Mouse (Mus musculus): ENCODE measurements at regions not wholly inside any gene's neighbourhood (a gene's known extent, or its start where the extent isn't known, plus 50 kb on each side); places are given as distances from the start of the nearest gene placed in this dataset.

- Histone ChIP-seq H3K27me3 (ENCODE audit: control insufficient read depth, insufficient read depth, insufficient read length) (peaks cover 7% of the 10 kb centered on the region), H3K79me2 (ENCODE audit: control insufficient read depth, insufficient read depth) (no peaks in the 10 kb centered on the region), H3ac (ENCODE audit: control insufficient read depth, insufficient read length) (no peak overlapping the region), H3K4me3 (no peak overlapping the region), H3K36me3 (ENCODE audit: control insufficient read depth, insufficient read depth) (no peaks in the 10 kb centered on the region), H3K4me2 (ENCODE audit: low read depth) (no peak overlapping the region)
- TF ChIP-seq USF1 (IDR thresholded peaks at IDR 0.05; ENCODE audit: low read depth) (no peak), REST (IDR thresholded peaks at IDR 0.05; ENCODE audit: insufficient read depth, insufficient read length) (no peak), MYOD1 (IDR thresholded peaks at IDR 0.05; ENCODE audit: control insufficient read depth in 1 of 3, insufficient read length in 2 of 3, low read depth in 2 of 3) (no peak), TCF3 (IDR thresholded peaks at IDR 0.05; ENCODE audit: insufficient read length, low read depth) (no peak), SRF (IDR thresholded peaks at IDR 0.05; ENCODE audit: control insufficient read depth, insufficient read length, low read depth) (no peak)
These were observed 134.9 kb downstream of the Gm4791 start for GRCm38 (mm10) chr9:47133454-47133853.

GRCm38 (mm10) chr9:47133873-47134272 lies 135.3 kb downstream of the Gm4791 start:
- no peak overlapping the region for H3K4me2 ChIP-seq (ENCODE audit: low read depth)
- H3K27me3 ChIP-seq (ENCODE audit: control insufficient read depth, insufficient read depth, insufficient read length), result peaks cover 7% of the 10 kb centered on the region
- TF ChIP-seq SRF (IDR thresholded peaks at IDR 0.05; ENCODE audit: control insufficient read depth, insufficient read length, low read depth), result no peak
- no peak for TF ChIP-seq TCF12 (IDR thresholded peaks at IDR 0.05; ENCODE audit: insufficient read depth, poor library complexity, severe bottlenecking)
- no peak for TF ChIP-seq CEBPB (IDR thresholded peaks at IDR 0.05; ENCODE audit: insufficient read depth, poor library complexity, severe bottlenecking)
- no peak for TF ChIP-seq E2F4 (IDR thresholded peaks at IDR 0.05; ENCODE audit: insufficient read depth)
- no peak for TF ChIP-seq TCF3 (IDR thresholded peaks at IDR 0.05; ENCODE audit: insufficient read length, low read depth)
- TF ChIP-seq MYOD1 (IDR thresholded peaks at IDR 0.05; ENCODE audit: control insufficient read depth in 1 of 3, insufficient read length in 2 of 3, low read depth in 2 of 3), result no peak
- TF ChIP-seq USF1 (IDR thresholded peaks at IDR 0.05; ENCODE audit: low read depth), result no peak
- no peak for TF ChIP-seq POLR2AphosphoS2 (IDR thresholded peaks at IDR 0.05; ENCODE audit: insufficient read length, low read depth)
- H3K4me3 ChIP-seq, result no peak overlapping the region
- no peak overlapping the region for H3ac ChIP-seq (ENCODE audit: control insufficient read depth, insufficient read length)
- H3K79me2 ChIP-seq (ENCODE audit: control insufficient read depth, insufficient read depth), result no peaks in the 10 kb centered on the region
- H3K36me3 ChIP-seq (ENCODE audit: control insufficient read depth, insufficient read depth), result no peaks in the 10 kb centered on the region

GRCm38 (mm10) chr9:47134479-47134878 lies 135.9 kb downstream of the Gm4791 start:
- H3K36me3 ChIP-seq (ENCODE audit: control insufficient read depth, insufficient read depth), result no peaks in the 10 kb centered on the region
- peaks cover 7% of the 10 kb centered on the region for H3K27me3 ChIP-seq (ENCODE audit: control insufficient read depth, insufficient read depth, insufficient read length)
- H3ac ChIP-seq (ENCODE audit: control insufficient read depth, insufficient read length), result no peak overlapping the region
- no peak overlapping the region for H3K4me2 ChIP-seq (ENCODE audit: low read depth)
- TF ChIP-seq TCF3 (IDR thresholded peaks at IDR 0.05; ENCODE audit: insufficient read length, low read depth), result no peak
- TF ChIP-seq USF1 (IDR thresholded peaks at IDR 0.05; ENCODE audit: low read depth), result no peak
- TF ChIP-seq SRF (IDR thresholded peaks at IDR 0.05; ENCODE audit: control insufficient read depth, insufficient read length, low read depth), result no peak
- TF ChIP-seq TCF12 (IDR thresholded peaks at IDR 0.05; ENCODE audit: insufficient read depth, poor library complexity, severe bottlenecking), result no peak
- no peak for TF ChIP-seq REST (IDR thresholded peaks at IDR 0.05; ENCODE audit: insufficient read depth, insufficient read length)
- TF ChIP-seq E2F4 (IDR thresholded peaks at IDR 0.05; ENCODE audit: insufficient read depth), result no peak
- no peak for TF ChIP-seq CEBPB (IDR thresholded peaks at IDR 0.05; ENCODE audit: insufficient read depth, poor library complexity, severe bottlenecking)
- no peak overlapping the region for H3K4me3 ChIP-seq
- no peaks in the 10 kb centered on the region for H3K79me2 ChIP-seq (ENCODE audit: control insufficient read depth, insufficient read depth)

- H3K27me3 ChIP-seq (ENCODE audit: control insufficient read depth, insufficient read depth, insufficient read length), result peaks cover 7% of the 10 kb centered on the region
- no peaks in the 10 kb centered on the region for H3K79me2 ChIP-seq (ENCODE audit: control insufficient read depth, insufficient read depth)
- H3K4me2 ChIP-seq (ENCODE audit: low read depth), result no peak overlapping the region
- TF ChIP-seq POLR2AphosphoS2 (IDR thresholded peaks at IDR 0.05; ENCODE audit: insufficient read length, low read depth), result no peak
- TF ChIP-seq TCF12 (IDR thresholded peaks at IDR 0.05; ENCODE audit: insufficient read depth, poor library complexity, severe bottlenecking), result no peak
- no peak for TF ChIP-seq MYOD1 (IDR thresholded peaks at IDR 0.05; ENCODE audit: control insufficient read depth in 1 of 3, insufficient read length in 2 of 3, low read depth in 2 of 3)
- TF ChIP-seq USF1 (IDR thresholded peaks at IDR 0.05; ENCODE audit: low read depth), result no peak
- TF ChIP-seq CEBPB (IDR thresholded peaks at IDR 0.05; ENCODE audit: insufficient read depth, poor library complexity, severe bottlenecking), result no peak
- TF ChIP-seq POLR2A (IDR thresholded peaks at IDR 0.05; ENCODE audit: insufficient read length, low read depth), result no peak
- TF ChIP-seq REST (IDR thresholded peaks at IDR 0.05; ENCODE audit: insufficient read depth, insufficient read length), result no peak
- no peak for TF ChIP-seq MYOG (IDR thresholded peaks at IDR 0.05; ENCODE audit: control insufficient read depth in 1 of 3, insufficient read depth in 1 of 3, insufficient read length in 2 of 3, low read depth in 2 of 3)
- no peak for TF ChIP-seq E2F4 (IDR thresholded peaks at IDR 0.05; ENCODE audit: insufficient read depth)
- no peak for TF ChIP-seq MAX (IDR thresholded peaks at IDR 0.05; ENCODE audit: low read depth)
- TF ChIP-seq TCF3 (IDR thresholded peaks at IDR 0.05; ENCODE audit: insufficient read length, low read depth), result no peak
- no peak for TF ChIP-seq SRF (IDR thresholded peaks at IDR 0.05; ENCODE audit: control insufficient read depth, insufficient read length, low read depth)
- H3K4me3 ChIP-seq, result no peak overlapping the region
- H3ac ChIP-seq (ENCODE audit: control insufficient read depth, insufficient read length), result no peak overlapping the region
- no peaks in the 10 kb centered on the region for H3K36me3 ChIP-seq (ENCODE audit: control insufficient read depth, insufficient read depth)
These were observed 138.1 kb downstream of the Gm4791 start for GRCm38 (mm10) chr9:47136641-47137040.

- TF ChIP-seq POLR2AphosphoS2 (IDR thresholded peaks at IDR 0.05; ENCODE audit: insufficient read length, low read depth), result no peak
- TF ChIP-seq MYOG (IDR thresholded peaks at IDR 0.05; ENCODE audit: control insufficient read depth in 1 of 3, insufficient read depth in 1 of 3, insufficient read length in 2 of 3, low read depth in 2 of 3), result no peak
- no peak for TF ChIP-seq CEBPB (IDR thresholded peaks at IDR 0.05; ENCODE audit: insufficient read depth, poor library complexity, severe bottlenecking)
- no peak for TF ChIP-seq MYOD1 (IDR thresholded peaks at IDR 0.05; ENCODE audit: control insufficient read depth in 1 of 3, insufficient read length in 2 of 3, low read depth in 2 of 3)
- TF ChIP-seq E2F4 (IDR thresholded peaks at IDR 0.05; ENCODE audit: insufficient read depth), result no peak
- TF ChIP-seq TCF3 (IDR thresholded peaks at IDR 0.05; ENCODE audit: insufficient read length, low read depth), result no peak
- TF ChIP-seq POLR2A (IDR thresholded peaks at IDR 0.05; ENCODE audit: insufficient read length, low read depth), result no peak
- no peak for TF ChIP-seq USF1 (IDR thresholded peaks at IDR 0.05; ENCODE audit: low read depth)
- TF ChIP-seq REST (IDR thresholded peaks at IDR 0.05; ENCODE audit: insufficient read depth, insufficient read length), result no peak
- no peak for TF ChIP-seq SRF (IDR thresholded peaks at IDR 0.05; ENCODE audit: control insufficient read depth, insufficient read length, low read depth)
- no peak for TF ChIP-seq MAX (IDR thresholded peaks at IDR 0.05; ENCODE audit: low read depth)
- no peak for TF ChIP-seq TCF12 (IDR thresholded peaks at IDR 0.05; ENCODE audit: insufficient read depth, poor library complexity, severe bottlenecking)
- no peak overlapping the region for H3K4me2 ChIP-seq (ENCODE audit: low read depth)
- H3K79me2 ChIP-seq (ENCODE audit: control insufficient read depth, insufficient read depth), result no peaks in the 10 kb centered on the region
- no peaks in the 10 kb centered on the region for H3K36me3 ChIP-seq (ENCODE audit: control insufficient read depth, insufficient read depth)
- no peaks in the 10 kb centered on the region for H3K27me3 ChIP-seq (ENCODE audit: control insufficient read depth, insufficient read depth, insufficient read length)
- H3K4me3 ChIP-seq, result no peak overlapping the region
- H3ac ChIP-seq (ENCODE audit: control insufficient read depth, insufficient read length), result no peak overlapping the region
These were observed 154.9 kb downstream of the Gm4791 start for GRCm38 (mm10) chr9:47153471-47153870.

All from myocyte (in vitro differentiated cells).